Mouse (Mus musculus) cortical plate, adult 2 months (tissue): ENCODE measurements around the gene Aff1. TPM values are rescaled to one million over a fixed set of nuclear protein-coding genes. Genes with fewer than 3 reads are reported as not detected.

ENCODE experiments used
- H3K27ac ChIP-seq: fragments of 200-500 bp; 2 replicates; pipeline ENCODE4 v1.5.1; 2012; ENCODE audit warnings: low read length, control low read depth, inconsistent platforms; ENCODE audit not compliant: insufficient read depth
- H3K4me1 ChIP-seq: fragments of 200-500 bp; 2 replicates; pipeline ENCODE4 v1.6.1; 2011; ENCODE audit warnings: low read length; ENCODE audit not compliant: control insufficient read depth, insufficient read depth
- H3K4me3 ChIP-seq: fragments of 200-500 bp; 2 replicates; pipeline ENCODE4 v1.5.1; 2011; ENCODE audit warnings: mild to moderate bottlenecking, low read length, control low read depth; ENCODE audit not compliant: insufficient read depth
- CTCF ChIP-seq: fragments of 200-500 bp; IDR thresholded peaks from 2 replicates; pipeline ENCODE4 v1.5.1; 2011; ENCODE audit warnings: mild to moderate bottlenecking, control low read depth, low read length; ENCODE audit not compliant: insufficient read depth; ENCODE audit errors: extremely low read depth
- POLR2A ChIP-seq: fragments of 200-500 bp; IDR thresholded peaks from 2 replicates; pipeline ENCODE4 v1.6.1; 2011; ENCODE audit warnings: mild to moderate bottlenecking, low read length, control low read depth; ENCODE audit not compliant: insufficient read depth; ENCODE audit errors: extremely low read depth
- polyA plus RNA-seq: library from polyadenylated mRNA; depleted of rRNA; stranded (reverse); fragments of >200 nt; gene quantifications from 2 replicates; pipeline ENCODE4 v1.2.3, GENCODE M21; 2012

Gene Aff1
- polyA plus RNA-seq, 1 experiment: 3.6 TPM

DNA sequence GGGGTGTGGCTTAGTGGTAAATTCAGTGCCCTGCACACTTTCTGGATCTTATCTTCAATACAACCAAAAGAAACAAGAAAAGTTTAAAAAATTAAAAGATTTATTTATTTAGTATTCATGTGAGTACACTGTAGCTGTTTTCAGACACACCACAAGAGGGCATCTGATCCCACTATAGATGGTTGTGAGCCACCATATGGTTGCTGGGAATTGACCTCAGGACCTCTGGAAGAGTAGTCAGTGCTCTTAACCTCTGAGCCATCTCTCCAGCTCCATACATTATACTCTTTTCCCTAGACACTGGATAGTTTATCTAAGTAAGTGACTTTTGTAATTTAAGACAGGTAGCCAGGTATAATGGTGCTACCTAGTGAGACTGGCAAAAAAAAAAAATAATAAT is 1.0 kb upstream of the Aff1 start:
- H3K4me3 ChIP-seq: no peak overlapping the region
- no peaks in the 10 kb centered on the region for H3K4me1 ChIP-seq
- H3K27ac ChIP-seq: no peak overlapping the region
- TF ChIP-seq CTCF: no peak
- TF ChIP-seq POLR2A: no peak

DNA sequence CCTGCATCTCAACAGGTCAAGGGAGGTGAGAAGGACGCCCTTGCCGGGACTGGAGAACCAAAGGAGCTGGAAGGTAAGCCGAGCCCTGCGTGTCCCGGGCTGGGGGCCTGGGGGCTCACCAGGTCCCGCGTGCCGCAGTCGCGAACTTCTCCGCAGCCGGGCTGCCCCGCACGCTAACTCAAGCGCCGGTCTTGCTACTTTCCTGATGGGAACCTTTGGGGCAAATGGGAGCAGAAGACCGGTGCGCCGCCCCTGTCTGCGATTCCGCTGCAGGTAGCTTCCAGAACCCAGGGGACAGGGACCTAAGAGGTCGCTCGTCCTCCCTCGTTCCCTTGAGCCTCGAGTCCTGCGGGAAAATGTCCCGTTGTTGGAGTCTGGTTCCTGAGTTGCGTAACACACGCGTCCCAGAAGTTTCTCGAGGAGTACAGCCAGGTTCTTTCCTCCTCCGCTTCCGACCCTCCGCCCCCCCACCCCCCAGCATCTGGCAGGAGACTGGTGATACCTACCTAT is 412 bp downstream of the Aff1 start:
- TF ChIP-seq POLR2A (no peak), CTCF (no peak)
- Histone ChIP-seq H3K27ac (no peak overlapping the region), H3K4me3 (peak overlapping the region; percentile 49), H3K4me1 (no peaks in the 10 kb centered on the region)

DNA sequence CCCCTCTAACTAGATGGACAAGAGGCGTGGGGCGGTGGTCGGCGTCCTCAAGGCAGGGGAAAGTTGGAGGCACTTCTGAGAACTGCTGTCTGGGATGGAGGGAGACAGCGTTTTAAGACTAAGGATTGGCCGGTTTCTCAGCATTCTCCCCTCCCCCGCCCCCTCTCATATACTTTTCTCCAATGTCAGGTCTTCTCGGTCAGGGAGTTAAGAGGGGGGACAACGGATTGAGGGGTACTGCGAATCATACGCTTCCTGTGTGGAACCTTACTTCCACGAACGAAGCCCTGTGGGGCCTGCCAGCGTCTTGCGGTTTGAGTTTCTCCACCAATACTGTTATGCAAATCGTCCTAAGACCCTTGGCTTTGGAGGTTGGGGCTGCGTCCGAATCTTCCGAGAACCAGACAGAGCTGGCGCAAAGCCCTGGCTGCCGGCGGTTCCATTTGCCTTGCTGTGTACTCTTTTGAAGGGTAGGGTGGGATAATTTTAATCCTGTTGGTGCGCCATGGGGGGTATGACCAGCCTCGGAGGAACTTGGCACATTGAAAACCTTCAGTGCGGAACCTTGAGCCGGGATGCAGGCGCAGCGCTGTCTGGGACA is 967 bp downstream of the Aff1 start:
- Histone ChIP-seq H3K4me1 (no peaks in the 10 kb centered on the region), H3K4me3 (peak overlapping the region; percentile 49), H3K27ac (no peak overlapping the region)
- TF ChIP-seq POLR2A (no peak), CTCF (no peak)

DNA sequence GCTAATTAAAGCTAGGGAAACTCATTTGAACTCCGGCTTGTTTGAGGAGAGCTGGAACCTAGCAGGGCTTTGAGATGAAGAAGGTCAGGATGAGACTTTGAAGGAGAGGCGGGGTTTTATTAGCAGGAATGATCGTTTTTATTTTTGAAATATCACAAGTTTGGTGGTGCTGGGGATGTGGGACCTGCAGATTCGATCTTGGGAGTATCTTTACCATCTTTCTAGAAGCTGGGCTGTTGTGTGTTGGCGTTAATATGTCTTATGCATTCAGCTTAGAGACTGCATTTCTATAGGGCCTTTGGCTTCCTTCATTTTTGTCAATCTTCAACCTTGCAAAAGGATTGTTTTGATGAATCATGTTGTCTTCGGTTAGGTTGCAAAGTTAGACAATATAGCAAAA is 1.9 kb downstream of the Aff1 start:
- no peak overlapping the region for H3K27ac ChIP-seq
- TF ChIP-seq POLR2A (no peak), CTCF (no peak)
- no peaks in the 10 kb centered on the region for H3K4me1 ChIP-seq
- no peak overlapping the region for H3K4me3 ChIP-seq

DNA sequence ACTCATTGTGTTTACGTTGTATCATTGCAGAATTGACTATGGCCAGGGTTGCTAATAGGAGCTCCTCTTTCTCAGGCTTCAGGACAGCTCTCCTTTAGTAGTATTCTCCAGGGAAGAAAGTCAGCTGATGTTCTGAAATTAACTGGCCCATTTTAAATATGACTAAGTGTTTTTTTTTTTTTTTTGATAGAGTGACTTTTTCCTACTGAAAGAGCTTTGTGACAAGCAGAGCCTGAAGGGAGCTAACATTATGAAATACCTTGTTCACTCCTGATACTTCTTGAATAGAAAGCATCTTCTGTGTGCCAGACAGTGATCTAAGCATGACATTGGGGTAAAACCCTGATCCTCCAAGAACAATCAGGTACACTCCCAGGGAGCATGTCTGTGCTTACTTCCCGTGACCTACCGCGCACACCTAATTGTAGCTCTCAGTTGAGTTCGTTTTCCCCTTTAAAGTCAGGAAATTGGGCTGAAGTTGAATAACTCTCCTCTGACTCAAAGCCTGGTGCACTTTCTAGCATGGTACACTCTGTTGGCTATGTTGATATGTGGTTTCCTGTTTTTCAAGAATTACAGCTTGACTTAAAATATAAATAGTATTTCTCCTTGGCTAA is 5.8 kb downstream of the Aff1 start:
- TF ChIP-seq CTCF (no peak), POLR2A (no peak)
- no peak overlapping the region for H3K27ac ChIP-seq

DNA sequence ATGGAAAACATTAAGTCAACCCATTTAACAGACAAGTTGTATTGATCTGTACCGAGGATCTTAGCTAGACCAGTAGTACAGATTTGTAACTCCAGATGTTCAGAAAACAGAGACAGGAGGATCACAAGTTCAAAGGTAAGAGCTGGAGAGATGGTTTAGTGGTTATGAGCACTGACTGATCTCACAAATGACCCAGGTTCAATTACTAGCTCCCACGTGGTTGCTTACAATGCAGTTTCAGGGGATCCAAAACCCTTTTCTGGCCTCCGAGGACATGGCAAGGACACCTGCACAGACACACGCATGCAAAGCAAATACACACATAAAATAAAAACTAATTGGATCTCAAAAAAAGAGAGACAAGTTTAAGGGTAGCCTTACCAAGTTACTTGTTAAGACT is 6.4 kb downstream of the Aff1 start:
- H3K27ac ChIP-seq: no peak overlapping the region
- H3K4me3 ChIP-seq: no peak overlapping the region
- peaks cover 1% of the 10 kb centered on the region; the same call in 1 of the 2 replicates for H3K4me1 ChIP-seq
- no peak for TF ChIP-seq POLR2A

More for the DNA sequence above, 5.8 kb downstream of the Aff1 start:
- peaks cover 1% of the 10 kb centered on the region; the same call in 1 of the 2 replicates for H3K4me1 ChIP-seq
- H3K4me3 ChIP-seq: no peak overlapping the region

DNA sequence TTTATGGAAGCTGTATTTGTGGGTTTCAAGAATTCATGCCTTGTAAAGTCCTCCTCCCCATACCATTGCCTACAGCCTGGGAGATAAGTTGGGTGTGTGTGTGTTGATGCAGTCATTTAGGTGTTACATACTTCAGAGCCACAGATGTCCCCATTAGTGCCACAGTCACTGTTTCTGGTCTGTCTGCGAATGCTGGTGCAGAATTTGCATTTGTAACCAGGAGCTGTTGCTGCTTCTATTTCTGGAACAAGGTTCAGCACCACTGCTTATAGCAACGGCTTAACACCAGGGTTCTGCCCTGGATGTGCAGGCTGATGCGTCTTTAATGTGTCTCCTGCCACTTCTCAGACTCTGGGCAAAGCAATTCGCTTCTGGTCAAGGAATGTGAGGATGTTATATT is 7.4 kb downstream of the Aff1 start:
- H3K27ac ChIP-seq: no peak overlapping the region
- no peak overlapping the region for H3K4me3 ChIP-seq
- TF ChIP-seq CTCF (no peak), POLR2A (no peak)
- peaks cover 1% of the 10 kb centered on the region; the same call in 1 of the 2 replicates for H3K4me1 ChIP-seq

DNA sequence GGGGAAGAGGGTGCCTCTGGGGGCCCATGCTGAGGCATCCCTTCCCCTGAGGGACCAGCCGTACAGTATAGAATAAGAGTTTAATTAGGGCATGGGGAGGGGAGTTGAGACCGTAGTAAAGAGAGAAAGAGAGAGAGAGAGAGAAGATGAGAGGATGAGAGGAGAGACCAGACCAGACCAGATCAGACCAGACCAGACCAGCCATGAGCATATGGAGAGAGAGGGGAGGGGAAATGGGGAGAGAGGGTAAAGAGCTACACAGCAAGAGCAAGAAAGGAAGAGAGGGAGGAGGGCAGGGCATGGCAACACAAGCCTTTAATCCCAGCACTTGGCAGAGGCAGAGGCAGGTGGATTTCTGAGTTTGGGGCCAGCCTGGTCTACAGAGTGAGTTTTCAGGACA is 8.5 kb downstream of the Aff1 start:
- no peak overlapping the region for H3K4me3 ChIP-seq
- peaks cover 1% of the 10 kb centered on the region; the same call in 1 of the 2 replicates for H3K4me1 ChIP-seq
- H3K27ac ChIP-seq: no peak overlapping the region
- no peak for TF ChIP-seq CTCF

DNA sequence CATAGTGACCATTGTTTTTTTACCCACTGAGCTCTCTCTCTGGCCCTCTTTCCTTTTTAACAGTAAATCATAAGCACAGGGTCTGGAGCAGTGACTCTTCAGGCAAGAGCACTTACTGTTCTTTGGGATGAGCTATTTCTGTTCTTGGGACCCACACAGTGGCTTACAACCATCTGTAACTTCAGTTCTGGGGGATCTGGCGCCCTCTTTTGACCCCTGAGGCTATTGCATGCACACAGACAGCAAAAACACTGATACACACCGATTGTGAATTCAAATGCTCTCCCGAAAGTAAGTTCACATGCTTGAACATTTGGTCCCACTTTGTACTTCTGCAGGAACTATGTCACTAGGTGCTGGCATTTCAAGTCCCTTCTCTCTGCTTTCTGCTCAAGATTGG is 9.3 kb downstream of the Aff1 start:
- peak; percentile 8; the same call in 1 of the 2 replicates for TF ChIP-seq CTCF
- TF ChIP-seq POLR2A: no peak
- Histone ChIP-seq H3K4me1 (peaks cover 1% of the 10 kb centered on the region; the same call in 1 of the 2 replicates), H3K4me3 (no peak overlapping the region), H3K27ac (no peak overlapping the region)

DNA sequence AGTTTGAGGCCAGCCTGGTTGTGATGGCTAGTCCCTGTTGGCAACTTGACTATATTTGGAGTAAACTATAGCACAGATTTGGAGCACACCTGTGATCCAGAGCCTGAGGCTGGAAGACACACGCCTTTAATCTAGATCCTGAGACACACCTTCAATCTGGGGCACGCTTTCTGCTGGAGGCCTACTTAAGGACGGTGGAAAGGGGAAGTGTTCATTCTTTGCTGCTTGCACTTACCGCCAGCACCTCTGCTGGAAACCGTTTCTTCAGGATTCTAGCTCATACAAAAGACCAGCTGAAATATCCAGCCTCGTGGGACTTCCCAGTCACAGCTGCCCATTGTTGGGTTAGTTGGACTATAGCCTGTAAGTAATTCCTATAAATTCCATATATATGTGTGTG is 10.4 kb downstream of the Aff1 start:
- TF ChIP-seq CTCF (no peak), POLR2A (no peak)
- H3K4me3 ChIP-seq: no peak overlapping the region
- peaks cover 1% of the 10 kb centered on the region; the same call in 1 of the 2 replicates for H3K4me1 ChIP-seq
- no peak overlapping the region for H3K27ac ChIP-seq

DNA sequence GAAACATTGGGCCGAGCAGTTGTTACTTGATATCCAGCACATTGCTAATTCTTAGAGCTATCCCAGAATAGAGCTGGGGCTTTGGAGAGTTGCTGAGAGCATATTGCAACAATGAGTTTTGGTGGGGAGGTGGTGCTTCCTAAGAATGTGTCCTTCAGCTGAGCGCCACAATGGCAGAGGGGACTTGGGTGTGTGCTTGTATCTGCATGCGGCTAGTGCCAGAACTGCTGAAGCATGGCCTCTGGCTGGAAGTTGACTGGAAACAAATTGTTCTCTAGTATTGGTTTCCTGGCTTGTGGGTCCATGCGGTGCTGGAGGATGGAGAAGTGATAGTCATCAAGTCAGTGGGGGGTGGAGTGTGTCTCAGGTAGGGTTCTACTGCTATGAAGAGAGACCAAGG is 13.2 kb downstream of the Aff1 start:
- Histone ChIP-seq H3K4me1 (no peaks in the 10 kb centered on the region), H3K4me3 (no peak overlapping the region), H3K27ac (no peak overlapping the region)
- no peak for TF ChIP-seq CTCF
- no peak for TF ChIP-seq POLR2A
